Mouse (Mus musculus) midbrain, embryonic 10.5 days (tissue): Measurements from ENCODE around the gene Fam228a. TPM values are rescaled to one million over a fixed set of nuclear protein-coding genes. Genes with fewer than 3 reads are reported as not detected.
"Not testable (repeated sequence)": the region's sequence is repeated elsewhere in the genome, so short reads cannot be mapped to it uniquely, and the experiment has no call there.

Experiments
- DNase-seq: peaks from one replicate; pipeline ENCODE4 v3.0.0-alpha.2; 2017; ENCODE audit warnings: low spot score
- H3K27ac ChIP-seq: fragments of 300-500 bp; sonication (generic); replicated peaks from 2 replicates; pipeline ENCODE4 v1.5.1; 2016; ENCODE audit warnings: mild to moderate bottlenecking
- H3K27me3 ChIP-seq: fragments of 300-500 bp; sonication (generic); 2 replicates; pipeline ENCODE4 v1.6.1; 2016; ENCODE audit warnings: low read depth, mild to moderate bottlenecking; ENCODE audit not compliant: poor library complexity, severe bottlenecking
- H3K36me3 ChIP-seq: fragments of 300-500 bp; sonication (generic); 2 replicates; pipeline ENCODE4 v1.6.1; 2016; ENCODE audit warnings: mild to moderate bottlenecking, moderate library complexity
- H3K4me1 ChIP-seq: fragments of 300-500 bp; sonication (generic); 2 replicates; pipeline ENCODE4 v1.6.1; 2016
- H3K4me3 ChIP-seq: fragments of 300-500 bp; sonication (generic); 2 replicates; pipeline ENCODE4 v1.5.1; 2016; ENCODE audit warnings: mild to moderate bottlenecking, moderate library complexity
- H3K9me3 ChIP-seq: fragments of 300-500 bp; sonication (generic); replicated peaks from 2 replicates; pipeline ENCODE4 v1.6.1; 2016; ENCODE audit warnings: mild to moderate bottlenecking
- WGBS: fragments of 180-500 bp; shearing (Covaris S2); methylation state at CpG from one replicate; pipeline ENCODE4 v1.1.7; 2016; 5-methylcytosine and 5-hydroxymethylcytosine counted together
- polyA plus RNA-seq: library from polyadenylated mRNA; unstranded; fragments of >200 nt; fragmentation: Nextera tagmentation; extraction: Ambion mirVana; gene quantifications from 2 replicates; pipeline ENCODE4 v1.2.1, GENCODE M21; 2016

The Fam228a gene
- polyA plus RNA-seq, 1 experiment from 2014 or later: 0.20 TPM

DNA sequence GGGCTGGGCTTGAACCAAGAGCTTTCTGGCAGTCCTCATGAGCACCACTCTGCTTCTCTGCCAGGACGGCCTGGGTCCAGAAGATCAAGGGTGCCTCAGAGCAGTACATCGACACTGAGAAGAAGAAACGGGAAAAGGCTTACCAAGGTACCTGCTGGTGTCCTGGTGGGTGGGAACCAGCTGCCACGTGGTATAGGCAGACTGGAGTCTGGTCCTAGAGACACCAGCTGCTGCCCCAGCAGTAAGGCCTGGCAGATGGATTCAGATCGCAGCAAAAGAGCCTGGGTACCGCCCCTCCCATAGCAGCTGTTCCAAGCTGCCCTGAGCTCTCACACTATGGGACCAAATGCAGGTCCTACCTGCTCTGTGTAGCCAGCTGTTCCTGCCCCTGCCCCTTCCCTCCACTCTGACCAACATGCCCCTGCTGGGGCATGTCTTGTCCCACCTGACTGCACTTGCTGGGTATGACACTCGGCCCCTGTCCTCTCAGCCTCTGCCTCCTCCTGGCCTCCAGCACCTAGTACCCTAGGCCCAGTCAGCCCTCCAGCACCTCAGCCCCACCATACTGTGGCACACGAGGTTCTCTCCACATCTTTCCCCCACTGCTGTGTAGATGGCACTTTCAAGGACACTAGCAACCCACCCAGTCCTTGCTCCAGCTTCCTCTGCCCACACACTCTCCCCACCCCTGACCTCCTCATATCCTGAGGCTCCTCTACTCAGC is 29.2 kb downstream of the Fam228a start:
- WGBS: 86% methylated on average over 8 of the region's 8 CpGs
- Histone ChIP-seq H3K27ac (no peak overlapping the region), H3K36me3 (peaks cover 15% of the 10 kb centered on the region), H3K27me3 (no peaks in the 10 kb centered on the region), H3K4me3 (no peak overlapping the region), H3K9me3 (no peaks in the 10 kb centered on the region), H3K4me1 (no peaks in the 10 kb centered on the region)
- peak; percentile 12 for DNase-seq

DNA sequence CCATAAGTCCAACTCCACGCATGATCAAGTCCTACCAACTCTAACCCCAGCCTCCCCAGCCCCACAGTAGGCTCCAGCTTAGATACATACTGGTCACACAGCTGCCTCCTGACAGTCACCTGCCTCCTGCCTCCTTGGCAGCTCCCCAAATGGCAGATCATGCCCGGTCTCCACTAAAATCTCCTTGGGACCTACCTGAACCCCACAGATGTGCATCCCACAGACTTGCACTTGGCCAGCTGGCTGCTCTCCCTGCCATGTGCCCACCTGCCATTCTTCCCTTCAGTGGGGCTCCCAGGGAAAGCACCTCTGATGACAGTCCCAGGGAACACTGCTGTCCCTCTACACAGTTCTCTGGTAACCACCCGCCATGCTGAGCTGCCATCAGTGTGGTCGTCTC is 29.9 kb downstream of the Fam228a start:
- no peaks in the 10 kb centered on the region for H3K4me1 ChIP-seq

GRCm38 (mm10) chr12:4707488-4708017 is 30.7 kb downstream of the Fam228a start:
- Histone ChIP-seq H3K4me3 (no peak overlapping the region), H3K36me3 (peaks cover 15% of the 10 kb centered on the region), H3K27ac (no peak overlapping the region), H3K9me3 (no peaks in the 10 kb centered on the region), H3K27me3 (no peaks in the 10 kb centered on the region), H3K4me1 (no peaks in the 10 kb centered on the region)
- WGBS: 92% methylated on average over 14 of the region's 14 CpGs
- peak; percentile 7 for DNase-seq

More for the DNA sequence above, 29.9 kb downstream of the Fam228a start:
- peaks cover 15% of the 10 kb centered on the region for H3K36me3 ChIP-seq
- no peaks in the 10 kb centered on the region for H3K9me3 ChIP-seq
- no peak overlapping the region for H3K4me3 ChIP-seq
- H3K27me3 ChIP-seq: no peaks in the 10 kb centered on the region
- H3K27ac ChIP-seq: no peak overlapping the region
- peak; percentile 7 for DNase-seq
- 87% methylated on average over 4 of the region's 4 CpGs for WGBS

GRCm38 (mm10) chr12:4706901-4707300 is 31.3 kb downstream of the Fam228a start:
- 91% methylated on average over 10 of the region's 10 CpGs for WGBS
- Histone ChIP-seq H3K4me3 (no peak overlapping the region), H3K4me1 (no peaks in the 10 kb centered on the region), H3K27me3 (no peaks in the 10 kb centered on the region), H3K36me3 (peaks cover 15% of the 10 kb centered on the region), H3K9me3 (no peaks in the 10 kb centered on the region), H3K27ac (no peak overlapping the region)
- DNase-seq: peak; percentile 9

GRCm38 (mm10) chr12:4706175-4706574 is 32.1 kb downstream of the Fam228a start:
- Histone ChIP-seq H3K27me3 (no peaks in the 10 kb centered on the region), H3K4me3 (no peak overlapping the region), H3K4me1 (no peaks in the 10 kb centered on the region), H3K36me3 (peaks cover 15% of the 10 kb centered on the region), H3K9me3 (no peaks in the 10 kb centered on the region), H3K27ac (no peak overlapping the region)
- 97% methylated on average over 5 of the region's 5 CpGs for WGBS
- peak; percentile 9 for DNase-seq

DNA sequence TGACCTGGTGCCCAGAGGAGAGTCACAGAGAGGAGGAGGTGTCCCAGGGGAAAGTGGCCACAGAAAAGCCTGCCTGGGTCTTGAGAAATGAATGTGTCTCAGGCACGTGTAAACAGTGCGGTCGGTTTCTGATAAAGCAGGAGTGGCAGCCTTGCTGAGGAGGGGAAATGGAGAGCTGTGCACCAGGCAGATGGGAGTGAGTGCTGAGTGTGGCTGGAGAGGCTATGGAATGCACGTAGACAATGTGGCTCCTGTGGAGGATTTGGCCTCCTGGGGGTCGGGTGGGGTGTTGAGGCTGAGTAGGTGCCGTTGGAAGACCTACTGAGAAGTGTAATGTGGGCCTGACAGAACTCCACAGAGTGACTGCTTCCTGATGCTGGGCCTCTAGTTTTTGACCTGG is 32.6 kb downstream of the Fam228a start:
- H3K36me3 ChIP-seq: peaks cover 15% of the 10 kb centered on the region
- H3K27me3 ChIP-seq, H3K4me3 ChIP-seq, H3K4me1 ChIP-seq, H3K27ac ChIP-seq, H3K9me3 ChIP-seq: not testable (repeated sequence)
- WGBS: 75% methylated on average over 6 of the region's 6 CpGs
- peak; percentile 6 for DNase-seq

DNA sequence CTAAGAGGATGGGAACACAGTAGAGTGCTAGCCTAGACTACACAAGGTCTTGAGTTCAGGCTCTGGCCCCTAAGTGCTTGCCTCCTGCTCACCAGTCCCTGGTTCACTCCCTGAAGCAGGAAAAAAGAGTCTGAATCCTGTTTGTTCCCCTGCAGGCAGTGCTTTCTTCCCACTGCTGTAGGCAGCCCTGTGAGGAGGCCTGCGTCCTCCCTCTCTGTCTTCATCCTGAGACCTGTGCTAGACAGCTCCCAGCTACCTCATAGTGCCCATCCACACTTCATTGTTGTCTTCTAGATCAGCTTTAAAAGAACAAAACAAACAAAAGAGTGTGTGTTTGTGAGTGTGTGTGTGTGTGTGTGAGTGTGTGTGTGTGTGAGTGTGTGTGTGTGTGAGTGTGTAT is 43.7 kb downstream of the Fam228a start:
- WGBS: 90% methylated on average over 1 of the region's 1 CpGs
- peaks cover 4% of the 10 kb centered on the region for H3K4me1 ChIP-seq

GRCm38 (mm10) chr12:4691193-4691592 is 47.0 kb downstream of the Fam228a start:
- H3K9me3 ChIP-seq: no peaks in the 10 kb centered on the region
- no peaks in the 10 kb centered on the region for H3K4me1 ChIP-seq
- 91% methylated on average over 3 of the region's 3 CpGs for WGBS
- H3K27me3 ChIP-seq: no peaks in the 10 kb centered on the region
- H3K4me3 ChIP-seq: no peak overlapping the region
- H3K36me3 ChIP-seq: no peaks in the 10 kb centered on the region
- DNase-seq: no peak
- no peak overlapping the region for H3K27ac ChIP-seq

More for the DNA sequence above, 43.7 kb downstream of the Fam228a start:
- H3K36me3 ChIP-seq: peaks cover 3% of the 10 kb centered on the region; the same call in 1 of the 2 replicates
- H3K9me3 ChIP-seq: no peaks in the 10 kb centered on the region
- H3K27ac ChIP-seq: no peak overlapping the region
- DNase-seq: no peak
- H3K4me3 ChIP-seq: no peak overlapping the region
- H3K27me3 ChIP-seq: no peaks in the 10 kb centered on the region

DNA sequence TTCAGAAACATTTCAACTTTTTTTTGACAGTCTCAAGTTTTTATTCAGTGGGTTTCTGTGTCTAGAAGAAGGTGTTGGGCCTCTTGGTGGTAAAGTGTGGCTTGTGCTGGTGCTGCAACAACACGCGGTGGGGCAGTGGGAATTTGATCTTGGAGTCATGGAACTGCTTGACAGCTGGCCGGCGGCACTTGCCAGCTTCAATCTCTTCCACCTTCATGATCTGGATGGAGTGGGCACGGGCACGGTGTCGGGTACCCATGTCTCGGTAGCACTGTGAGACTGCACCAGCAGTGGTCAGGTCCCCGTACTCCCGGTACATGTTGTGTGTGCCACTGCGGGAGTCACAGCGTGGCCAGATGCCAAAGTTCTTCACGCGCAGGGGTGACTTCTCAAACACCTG is 48.9 kb downstream of the Fam228a start:
- DNase-seq: no peak
- no peaks in the 10 kb centered on the region for H3K36me3 ChIP-seq

DNA sequence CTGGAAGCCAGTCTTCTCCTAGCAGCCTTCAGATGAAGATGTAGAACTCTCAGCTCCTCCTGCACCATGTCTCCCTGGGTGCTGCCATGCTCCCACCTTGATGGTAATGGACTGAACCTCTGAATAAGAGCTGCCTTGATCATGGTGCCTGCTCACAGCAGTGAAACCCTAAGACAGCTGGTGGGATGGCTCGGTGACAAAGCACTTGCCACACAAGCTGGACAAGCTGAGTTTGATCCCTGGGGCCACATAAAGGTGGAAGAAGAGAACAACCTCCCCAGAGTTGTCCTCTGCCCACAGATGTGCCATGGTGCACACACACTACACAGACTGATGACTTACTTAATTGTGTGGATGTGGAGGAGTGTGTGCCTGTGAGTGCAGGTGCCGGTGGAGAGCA is 49.8 kb downstream of the Fam228a start:
- Histone ChIP-seq H3K9me3 (no peaks in the 10 kb centered on the region), H3K4me3 (no peak overlapping the region), H3K4me1 (no peaks in the 10 kb centered on the region), H3K36me3 (no peaks in the 10 kb centered on the region), H3K27ac (no peak overlapping the region), H3K27me3 (no peaks in the 10 kb centered on the region)
- no peak for DNase-seq
- 81% methylated on average over 2 of the region's 2 CpGs for WGBS

More for the DNA sequence above, 48.9 kb downstream of the Fam228a start:
- no peaks in the 10 kb centered on the region for H3K4me1 ChIP-seq
- no peaks in the 10 kb centered on the region for H3K9me3 ChIP-seq
- WGBS: 95% methylated on average over 14 of the region's 14 CpGs
- H3K4me3 ChIP-seq: no peak overlapping the region
- H3K27ac ChIP-seq: no peak overlapping the region
- H3K27me3 ChIP-seq: no peaks in the 10 kb centered on the region

- Histone ChIP-seq H3K4me3 (no peak overlapping the region), H3K9me3 (no peaks in the 10 kb centered on the region), H3K27me3 (no peaks in the 10 kb centered on the region), H3K4me1 (no peaks in the 10 kb centered on the region), H3K27ac (no peak overlapping the region), H3K36me3 (no peaks in the 10 kb centered on the region)
- WGBS: 75% methylated on average over 4 of the region's 4 CpGs
- no peak for DNase-seq
Observed at GRCm38 (mm10) chr12:4685441-4685840, 52.8 kb downstream of the Fam228a start.

- WGBS: 78% methylated on average over 4 of the region's 4 CpGs
- H3K9me3 ChIP-seq: no peaks in the 10 kb centered on the region
- no peaks in the 10 kb centered on the region for H3K4me1 ChIP-seq
- no peaks in the 10 kb centered on the region for H3K36me3 ChIP-seq
- no peak overlapping the region for H3K4me3 ChIP-seq
- DNase-seq: no peak
- H3K27ac ChIP-seq: no peak overlapping the region
- no peaks in the 10 kb centered on the region for H3K27me3 ChIP-seq
Observed at GRCm38 (mm10) chr12:4679971-4680370, 58.3 kb downstream of the Fam228a start.

DNA sequence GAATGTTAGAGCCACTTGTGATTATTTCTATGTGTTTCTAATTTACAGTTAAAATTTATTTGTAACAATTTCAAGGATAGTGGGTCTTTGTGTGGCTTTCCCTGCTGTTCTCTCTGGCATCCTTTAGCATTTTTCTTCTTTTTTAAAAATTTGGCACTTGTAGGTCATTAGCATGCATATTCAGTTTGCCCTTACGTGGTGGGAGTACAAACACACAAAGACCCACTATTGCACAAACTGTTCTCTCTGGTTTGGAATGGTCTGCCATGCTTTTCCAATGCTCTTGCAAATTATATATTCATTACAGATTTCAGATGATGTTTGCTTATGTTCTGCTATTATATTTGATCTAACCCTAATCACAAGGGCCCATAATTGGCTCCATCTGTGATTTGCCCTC is 61.9 kb downstream of the Fam228a start:
- Histone ChIP-seq H3K27ac (no peak overlapping the region), H3K9me3 (no peaks in the 10 kb centered on the region), H3K4me1 (no peaks in the 10 kb centered on the region), H3K27me3 (no peaks in the 10 kb centered on the region), H3K4me3 (no peak overlapping the region), H3K36me3 (peaks cover 26% of the 10 kb centered on the region)
- no peak for DNase-seq
- 89% methylated on average over 1 of the region's 1 CpGs for WGBS
